In the genomic region with DNA sequence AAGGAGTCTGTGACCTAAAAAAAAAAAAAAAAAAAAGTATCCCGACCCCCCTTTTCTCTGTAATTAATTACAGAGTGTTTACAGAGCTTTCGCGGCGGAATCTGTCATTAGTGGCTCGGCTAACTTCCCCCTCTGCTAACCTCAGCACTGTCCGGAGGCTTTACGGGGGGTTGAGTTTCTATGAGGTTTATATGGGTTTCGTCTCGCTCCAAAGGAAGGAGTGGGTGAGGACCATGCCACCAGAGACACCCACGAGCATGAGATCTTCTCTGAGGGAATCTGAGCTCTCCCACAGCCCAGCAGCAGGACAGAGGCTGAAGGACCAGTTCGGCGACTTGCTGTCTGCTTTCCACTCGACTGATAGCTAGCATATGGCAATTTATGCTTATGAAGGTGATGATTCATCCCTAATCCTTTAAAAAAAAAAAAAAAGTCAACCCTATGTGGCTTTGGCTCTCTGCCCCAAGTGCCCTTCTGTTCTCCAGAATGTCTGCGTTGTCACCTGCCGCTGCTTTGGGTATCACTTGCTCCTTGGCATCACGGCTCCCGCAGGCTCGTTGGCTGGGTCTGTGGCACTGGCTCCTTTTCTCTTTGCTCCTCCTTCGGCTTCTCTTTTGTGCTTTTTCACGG, we compare ENCODE assay signal across 8 mouse cellular contexts. TPM values are rescaled to one million over a fixed set of nuclear protein-coding genes. Genes with fewer than 3 reads are reported as not detected.
DNase-seq lines count a peak whose midpoint lies in the region; ATAC-seq lines count a peak whose summit lies in the region.

No protein-coding gene starts in this region.

- DNase-seq in heart, embryonic 10.5 days (ENCODE audit: low spot score), result no peak
- DNase-seq in heart, adult 8-10 months (ENCODE audit: low spot score), result no peak
- peak; percentile 8 for DNase-seq in thymus, postnatal 14 days
- no peak for DNase-seq in thymus, postnatal 36 days
- DNase-seq in forebrain, embryonic 14.5 days (ENCODE audit: low spot score), result peak; percentile 79
- peak; percentile 21 to 23 for DNase-seq in right cerebral cortex, adult 2 months (ENCODE audit: low spot score in 2 of 2)
- DNase-seq in testis, postnatal 10 days (ENCODE audit: low spot score), result no peak

- H3K9ac ChIP-seq in forebrain, embryonic 14.5 days (ENCODE audit: low read length), result 0 out of 2 replicates have a peak overlapping the region, but pooled peaks have one; percentile 21
- H3K9ac ChIP-seq in liver, embryonic 12.5 days, result 0 out of 2 replicates have a peak overlapping the region, but pooled peaks have one; percentile 27

- H3K27me3 ChIP-seq in heart, embryonic 10.5 days (ENCODE audit: insufficient read depth, poor library complexity, severe bottlenecking), result peaks cover 15% of the 10 kb centered on the region
- H3K27me3 ChIP-seq in forebrain, embryonic 14.5 days (replicated peaks; ENCODE audit: control insufficient read depth, insufficient read depth, low read length), result no peaks in the 10 kb centered on the region
- peaks cover 39% of the 10 kb centered on the region for H3K27me3 ChIP-seq in liver, embryonic 12.5 days (replicated peaks)

- H3K36me3 ChIP-seq in heart, embryonic 10.5 days, result no peaks in the 10 kb centered on the region
- no peaks in the 10 kb centered on the region for H3K36me3 ChIP-seq in forebrain, embryonic 14.5 days (ENCODE audit: control insufficient read depth, insufficient read depth, low read length)
- H3K36me3 ChIP-seq in liver, embryonic 12.5 days, result no peaks in the 10 kb centered on the region

- H3K4me1 ChIP-seq in heart, embryonic 10.5 days, result peaks cover 11% of the 10 kb centered on the region
- no peaks in the 10 kb centered on the region for H3K4me1 ChIP-seq in forebrain, embryonic 14.5 days (ENCODE audit: control insufficient read depth, insufficient read depth, low read length)
- peaks cover 10% of the 10 kb centered on the region for H3K4me1 ChIP-seq in liver, embryonic 12.5 days

- ATAC-seq in forebrain, embryonic 14.5 days, result 0 out of 2 replicates have a peak, but pooled peaks have one; percentile 37
- no peak for ATAC-seq in liver, embryonic 12.5 days

- H3K4me2 ChIP-seq in forebrain, embryonic 14.5 days (ENCODE audit: low read length), result peak overlapping the region; percentile 40
- H3K4me2 ChIP-seq in liver, embryonic 12.5 days, result peak overlapping the region; percentile 50

- WGBS in heart, embryonic 10.5 days, result 22% methylated on average over 20 of the region's 20 CpGs
- 16% methylated on average over 20 of the region's 20 CpGs for WGBS in forebrain, embryonic 14.5 days
- WGBS in liver, embryonic 12.5 days (ENCODE audit: insufficient replicate concordance), result 11% methylated on average over 20 of the region's 20 CpGs

- no peaks in the 10 kb centered on the region for H3K9me3 ChIP-seq in heart, embryonic 10.5 days
- H3K9me3 ChIP-seq in forebrain, embryonic 14.5 days (replicated peaks; ENCODE audit: control insufficient read depth, low read length), result no peaks in the 10 kb centered on the region
- H3K9me3 ChIP-seq in liver, embryonic 12.5 days (replicated peaks), result no peaks in the 10 kb centered on the region

- no peak overlapping the region for H3K27ac ChIP-seq in heart, embryonic 10.5 days
- 0 out of 2 replicates have a peak overlapping the region, but pooled peaks have one; percentile 33 for H3K27ac ChIP-seq in forebrain, embryonic 14.5 days (ENCODE audit: low read depth, low read length)
- H3K27ac ChIP-seq in liver, embryonic 12.5 days, result no peak overlapping the region

- H3K4me3 ChIP-seq in heart, embryonic 10.5 days, result peak overlapping the region; percentile 39; the same call in 1 of the 2 replicates
- H3K4me3 ChIP-seq in forebrain, embryonic 14.5 days (ENCODE audit: low read depth, low read length), result no peak overlapping the region
- no peak overlapping the region for H3K4me3 ChIP-seq in liver, embryonic 12.5 days

RNA-seq across cellular contexts. Expression of gene Jarid2, which starts 55.8 kb away (rescaled TPM):
- 37.0 and 39.8 TPM in 2 replicates for polyA plus RNA-seq in heart, embryonic 10.5 days (2016; fragmentation: Nextera tagmentation; extraction: Ambion mirVana)
- total RNA-seq in heart, adult 8-10 months (2022), result 10 to 100 TPM; 13.9 to 25.9 (median 19.4) TPM
- polyA plus RNA-seq in forebrain, embryonic 14.5 days (2014; fragmentation: Nextera tagmentation; extraction: Ambion mirVana), result 16.4 and 20.5 TPM in 2 replicates
- polyA plus RNA-seq in liver, embryonic 12.5 days (2016; fragmentation: Nextera tagmentation; extraction: Ambion mirVana), result 18.0 and 21.0 TPM in 2 replicates

Comparison
In these comparisons a context has a peak if more than half of its experiments do, and no peak if none do; other contexts are left out.
1. DNase-seq: peak in thymus, postnatal 14 days (single experiment), forebrain, embryonic 14.5 days (single experiment) and right cerebral cortex, adult 2 months (2 of 2); none in heart, embryonic 10.5 days (single experiment), heart, adult 8-10 months (single experiment), thymus, postnatal 36 days (0 of 2) and testis, postnatal 10 days (single experiment).